Comparison of ENCODE assay signal across 27 mouse cellular contexts in genomic region chr2:145717539-145717938, GRCm38 (mm10). TPM values are rescaled to one million over a fixed set of nuclear protein-coding genes. Genes with fewer than 3 reads are reported as not detected.
DNase-seq lines count a peak whose midpoint lies in the region; ATAC-seq and TF ChIP-seq lines count a peak whose summit lies in the region.
"Had no signal": no experiment of that assay in that cellular context is flagged by ENCODE, and none has a peak within 500 bp of the region (broad histone marks: within the 10 kb centered on the region; RNA-seq: fewer than 3 reads in every experiment).

No protein-coding gene starts in this region.

- H3K27ac ChIP-seq in forebrain, embryonic 14.5 days (ENCODE audit: low read depth, low read length), result no peak overlapping the region
- no peak overlapping the region for H3K27ac ChIP-seq in forebrain, embryonic 12.5 days
- no peak overlapping the region for H3K27ac ChIP-seq in forebrain, postnatal 0 days (ENCODE audit: low read depth, low read length)
- no peak overlapping the region for H3K27ac ChIP-seq in forebrain, embryonic 15.5 days (replicated peaks)
- no peak overlapping the region for H3K27ac ChIP-seq in lung, embryonic 14.5 days (ENCODE audit: low read depth)
- no peak overlapping the region for H3K27ac ChIP-seq in lung, postnatal 0 days (ENCODE audit: low read length)
- H3K27ac ChIP-seq: embryonic facial prominence, embryonic 13.5 days; embryonic facial prominence, embryonic 15.5 days; forebrain, embryonic 10.5 days had no signal

- H3K36me3 ChIP-seq in forebrain, embryonic 14.5 days (ENCODE audit: control insufficient read depth, insufficient read depth, low read length), result no peaks in the 10 kb centered on the region
- H3K36me3 ChIP-seq in forebrain, embryonic 12.5 days (replicated peaks), result no peaks in the 10 kb centered on the region; the same call in 1 of the 2 replicates
- H3K36me3 ChIP-seq in forebrain, postnatal 0 days (ENCODE audit: insufficient read depth), result no peaks in the 10 kb centered on the region
- no peaks in the 10 kb centered on the region for H3K36me3 ChIP-seq in forebrain, embryonic 15.5 days
- H3K36me3 ChIP-seq in lung, embryonic 14.5 days (ENCODE audit: insufficient read depth), result no peaks in the 10 kb centered on the region; the same call in 1 of the 2 replicates
- H3K36me3 ChIP-seq in lung, postnatal 0 days (ENCODE audit: insufficient read depth, low read length), result no peaks in the 10 kb centered on the region; the same call in 1 of the 2 replicates
- H3K36me3 ChIP-seq: embryonic facial prominence, embryonic 15.5 days; forebrain, embryonic 10.5 days; G1E had no signal

- H3K9ac ChIP-seq in forebrain, embryonic 14.5 days (ENCODE audit: low read length), result no peak overlapping the region
- H3K9ac ChIP-seq in forebrain, embryonic 12.5 days, result no peak overlapping the region
- H3K9ac ChIP-seq in forebrain, postnatal 0 days, result no peak overlapping the region
- H3K9ac ChIP-seq in forebrain, embryonic 15.5 days (replicated peaks), result no peak overlapping the region
- no peak overlapping the region for H3K9ac ChIP-seq in lung, embryonic 14.5 days
- H3K9ac ChIP-seq in lung, postnatal 0 days (replicated peaks; ENCODE audit: low read depth), result no peak overlapping the region
- H3K9ac ChIP-seq: embryonic facial prominence, embryonic 13.5 days; embryonic facial prominence, embryonic 15.5 days had no signal

- no peaks in the 10 kb centered on the region for H3K9me3 ChIP-seq in forebrain, embryonic 14.5 days (replicated peaks; ENCODE audit: control insufficient read depth, low read length)
- H3K9me3 ChIP-seq in forebrain, embryonic 12.5 days, result no peaks in the 10 kb centered on the region
- H3K9me3 ChIP-seq in forebrain, postnatal 0 days (ENCODE audit: low read length), result no peaks in the 10 kb centered on the region
- H3K9me3 ChIP-seq in forebrain, embryonic 15.5 days, result 0 out of 2 replicates have a peak, but pooled peaks cover 2% of the 10 kb centered on the region
- no peaks in the 10 kb centered on the region for H3K9me3 ChIP-seq in lung, embryonic 14.5 days (ENCODE audit: low read depth, low read length)
- no peaks in the 10 kb centered on the region for H3K9me3 ChIP-seq in lung, postnatal 0 days (ENCODE audit: low read length)
- H3K9me3 ChIP-seq: embryonic facial prominence, embryonic 13.5 days; embryonic facial prominence, embryonic 15.5 days; forebrain, embryonic 10.5 days had no signal

- no peak for TF ChIP-seq CTCF in forebrain, postnatal 0 days (IDR thresholded peaks at IDR 0.05; ENCODE audit: low read depth)
- TF ChIP-seq CTCF in lung, embryonic 14.5 days (IDR thresholded peaks at IDR 0.05; ENCODE audit: low read depth), result no peak
- TF ChIP-seq CTCF in lung, postnatal 0 days (IDR thresholded peaks at IDR 0.05), result no peak
- TF ChIP-seq CTCF in brain, embryonic 14.5 days (IDR thresholded peaks at IDR 0.05; ENCODE audit: borderline replicate concordance, extremely low read depth, insufficient read depth, insufficient read length), result no peak

- peak; percentile 32 for DNase-seq in forebrain, embryonic 14.5 days (ENCODE audit: low spot score)
- DNase-seq in forebrain, postnatal 0 days, result peak; percentile 39
- peak; percentile 10 for DNase-seq in lung, embryonic 14.5 days
- DNase-seq in lung, postnatal 0 days (ENCODE audit: low spot score), result no peak
- peak; percentile 31 for DNase-seq in brain, embryonic 14.5 days (ENCODE audit: low read depth)
- DNase-seq: adrenal gland, adult 8-10 months; adrenal gland, postnatal 14 days; adrenal gland, postnatal 36 days; B cell, adult 2 months; cerebellum, adult 11 months; cerebellum, adult 18-20 months; cerebellum, adult 8-10 months; cerebellum, adult 9-11 months; cerebellum, postnatal 14 days; cerebellum, postnatal 36 days; embryo, embryonic 11 days had no signal

- TF ChIP-seq POLR2A in brain, embryonic 14.5 days (IDR thresholded peaks at IDR 0.05; ENCODE audit: borderline replicate concordance, extremely low read depth, insufficient read depth, insufficient read length, poor library complexity, severe bottlenecking), result no peak

- H3K27me3 ChIP-seq in forebrain, embryonic 14.5 days (replicated peaks; ENCODE audit: control insufficient read depth, insufficient read depth, low read length), result no peaks in the 10 kb centered on the region
- H3K27me3 ChIP-seq in forebrain, embryonic 12.5 days, result no peaks in the 10 kb centered on the region
- H3K27me3 ChIP-seq in forebrain, postnatal 0 days (ENCODE audit: insufficient read depth, low read length), result no peaks in the 10 kb centered on the region; the same call in 1 of the 2 replicates
- H3K27me3 ChIP-seq in forebrain, embryonic 15.5 days, result no peaks in the 10 kb centered on the region
- H3K27me3 ChIP-seq in lung, embryonic 14.5 days (ENCODE audit: insufficient read depth, low read length), result no peaks in the 10 kb centered on the region
- no peaks in the 10 kb centered on the region for H3K27me3 ChIP-seq in lung, postnatal 0 days (replicated peaks; ENCODE audit: insufficient read depth, low read length)
- H3K27me3 ChIP-seq: CH12.LX; embryonic facial prominence, embryonic 13.5 days; embryonic facial prominence, embryonic 15.5 days; Patski had no signal

- H3K4me1 ChIP-seq in forebrain, embryonic 14.5 days (ENCODE audit: control insufficient read depth, insufficient read depth, low read length), result no peaks in the 10 kb centered on the region
- H3K4me1 ChIP-seq in forebrain, embryonic 12.5 days, result no peaks in the 10 kb centered on the region
- H3K4me1 ChIP-seq in forebrain, postnatal 0 days (ENCODE audit: insufficient read depth), result no peaks in the 10 kb centered on the region
- no peaks in the 10 kb centered on the region for H3K4me1 ChIP-seq in forebrain, embryonic 15.5 days
- H3K4me1 ChIP-seq in lung, embryonic 14.5 days (ENCODE audit: insufficient read depth), result no peaks in the 10 kb centered on the region
- no peaks in the 10 kb centered on the region for H3K4me1 ChIP-seq in lung, postnatal 0 days (ENCODE audit: insufficient read depth, low read depth, low read length)
- H3K4me1 ChIP-seq: embryonic facial prominence, embryonic 13.5 days; embryonic facial prominence, embryonic 15.5 days had no signal

- no peak overlapping the region for H3K4me2 ChIP-seq in forebrain, embryonic 14.5 days (ENCODE audit: low read length)
- H3K4me2 ChIP-seq in forebrain, embryonic 12.5 days, result no peak overlapping the region
- H3K4me2 ChIP-seq in forebrain, postnatal 0 days (ENCODE audit: low read depth), result no peak overlapping the region
- H3K4me2 ChIP-seq in forebrain, embryonic 15.5 days (replicated peaks), result no peak overlapping the region
- no peak overlapping the region for H3K4me2 ChIP-seq in lung, embryonic 14.5 days
- no peak overlapping the region for H3K4me2 ChIP-seq in lung, postnatal 0 days (replicated peaks; ENCODE audit: low read depth, low read length)
- H3K4me2 ChIP-seq: embryonic facial prominence, embryonic 13.5 days; embryonic facial prominence, embryonic 15.5 days had no signal

- H3K4me3 ChIP-seq in forebrain, embryonic 14.5 days (ENCODE audit: low read depth, low read length), result no peak overlapping the region
- no peak overlapping the region for H3K4me3 ChIP-seq in forebrain, embryonic 12.5 days (replicated peaks)
- H3K4me3 ChIP-seq in forebrain, postnatal 0 days (ENCODE audit: low read depth, low read length), result no peak overlapping the region
- H3K4me3 ChIP-seq in forebrain, embryonic 15.5 days, result no peak overlapping the region
- H3K4me3 ChIP-seq in lung, embryonic 14.5 days (ENCODE audit: low read depth, low read length), result no peak overlapping the region
- no peak overlapping the region for H3K4me3 ChIP-seq in lung, postnatal 0 days (ENCODE audit: low read depth, low read length)
- H3K4me3 ChIP-seq: embryonic facial prominence, embryonic 13.5 days; embryonic facial prominence, embryonic 15.5 days; erythroblast, embryonic 14.5 days; forebrain, embryonic 10.5 days had no signal

- 91% methylated on average over 1 of the region's 1 CpGs for WGBS in forebrain, embryonic 14.5 days
- WGBS in forebrain, embryonic 12.5 days, result 91% methylated on average over 1 of the region's 1 CpGs
- 67% methylated on average over 1 of the region's 1 CpGs for WGBS in forebrain, postnatal 0 days
- WGBS in forebrain, embryonic 15.5 days, result 69% methylated on average over 1 of the region's 1 CpGs
- 91% methylated on average over 1 of the region's 1 CpGs for WGBS in lung, embryonic 14.5 days
- 78% methylated on average over 1 of the region's 1 CpGs for WGBS in lung, postnatal 0 days

- no peak for TF ChIP-seq EP300 in lung, postnatal 0 days (IDR thresholded peaks at IDR 0.05)

- no peak for ATAC-seq in forebrain, embryonic 14.5 days
- ATAC-seq in forebrain, embryonic 12.5 days (ENCODE audit: low FRiP score), result no peak
- peak; percentile 73 for ATAC-seq in forebrain, postnatal 0 days
- ATAC-seq in forebrain, embryonic 15.5 days (replicated peaks), result no peak
- ATAC-seq in lung, embryonic 14.5 days (ENCODE audit: insufficient read depth), result no peak
- no peak for ATAC-seq in lung, postnatal 0 days
- ATAC-seq: activated CD4-positive, CD25-positive, alpha-beta regulatory T cell, adult 4 months; CD4-positive, CD25-positive, alpha-beta regulatory T cell, adult 4 months; Patski had no signal

RNA-seq across cellular contexts. Expression of gene Rin2, which starts 42.5 kb away (rescaled TPM):
- polyA plus RNA-seq in forebrain, embryonic 14.5 days (2014; fragmentation: Nextera tagmentation; extraction: Ambion mirVana), result 9.0 and 11.1 TPM in 2 replicates
- polyA plus RNA-seq in forebrain, embryonic 12.5 days (2016; fragmentation: Nextera tagmentation; extraction: Ambion mirVana), result 11.9 and 14.0 TPM in 2 replicates
- total RNA-seq in forebrain, postnatal 0 days (2014; rRNA removed), result 8.2 and 12.7 TPM in 2 replicates
- polyA plus RNA-seq in forebrain, postnatal 0 days (2015; fragmentation: Nextera tagmentation; extraction: Ambion mirVana), result 6.9 and 9.9 TPM in 2 replicates
- 8.5 and 12.4 TPM in 2 replicates for polyA plus RNA-seq in forebrain, embryonic 15.5 days (2015; fragmentation: Nextera tagmentation; extraction: Ambion mirVana)
- 26.7 and 27.1 TPM in 2 replicates for polyA plus RNA-seq in lung, embryonic 14.5 days (2014; fragmentation: Nextera tagmentation; extraction: Ambion mirVana)
- polyA plus RNA-seq in lung, postnatal 0 days (2015; fragmentation: Nextera tagmentation; extraction: Ambion mirVana), result 50.3 and 55.2 TPM in 2 replicates
- polyA plus RNA-seq in brain, embryonic 14.5 days (2012; rRNA removed), result 7.0 and 12.0 TPM in 2 replicates
- polyA plus RNA-seq: G1E had no signal
